Mouse (Mus musculus): ENCODE results near the gene Slc25a25. TPM values are rescaled to one million over a fixed set of nuclear protein-coding genes. Genes with fewer than 3 reads are reported as not detected.

Slc25a25 gene
- polyA plus RNA-seq (2012; rRNA removed; ENCODE audit: low replicate concordance): 28.3 and 41.7 TPM in 2 replicates

DNA sequence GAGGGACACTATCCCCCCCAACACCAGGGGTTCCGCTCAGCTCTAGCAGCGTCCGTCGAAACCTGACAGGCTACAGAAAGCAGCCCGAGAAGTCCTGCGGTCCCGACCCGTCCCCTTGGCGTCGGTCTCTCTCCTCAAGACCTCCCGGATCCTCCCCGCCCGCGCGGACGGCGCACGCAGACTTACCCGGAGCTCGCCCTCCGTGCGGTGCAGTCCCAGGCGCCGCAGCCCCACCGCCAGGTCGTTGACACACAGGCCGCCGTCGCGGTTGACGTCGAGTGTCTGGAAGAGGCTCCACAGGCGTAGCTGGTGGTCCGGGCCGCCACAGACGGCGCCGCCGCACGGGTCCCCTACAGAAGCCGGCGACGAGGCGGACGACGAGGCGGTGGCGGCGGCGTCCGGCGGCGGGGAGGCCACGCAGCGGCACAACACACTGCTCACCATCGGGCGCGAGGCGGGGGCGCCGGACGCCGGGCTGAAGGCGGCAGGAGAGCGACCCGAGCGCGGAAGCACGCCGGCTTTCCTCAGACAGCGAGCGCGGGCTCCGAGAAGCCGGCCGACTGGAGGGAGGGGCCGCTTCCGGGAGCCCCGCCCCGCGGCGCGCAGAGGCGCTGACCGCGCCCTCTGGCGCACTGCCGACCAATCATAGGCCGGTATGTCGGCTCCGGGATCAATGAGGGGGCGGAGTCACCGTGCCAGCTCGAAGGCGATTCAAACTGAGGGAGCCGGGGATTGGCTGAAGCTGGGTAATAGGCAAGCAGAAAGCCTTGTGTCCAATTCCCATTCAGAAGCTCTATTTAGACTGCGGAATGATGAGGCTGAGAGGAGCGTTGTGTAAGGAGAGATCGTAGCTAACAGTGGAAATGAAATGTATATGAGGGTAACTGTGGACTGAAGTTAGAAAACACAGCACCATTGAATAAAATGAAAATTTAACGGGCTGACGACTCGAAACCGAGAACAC is at the start of gene Slc25a25:
TSS of gene Slc25a25 (minus strand) at position 565 of the 964 bp plus-strand sequence.

DNA sequence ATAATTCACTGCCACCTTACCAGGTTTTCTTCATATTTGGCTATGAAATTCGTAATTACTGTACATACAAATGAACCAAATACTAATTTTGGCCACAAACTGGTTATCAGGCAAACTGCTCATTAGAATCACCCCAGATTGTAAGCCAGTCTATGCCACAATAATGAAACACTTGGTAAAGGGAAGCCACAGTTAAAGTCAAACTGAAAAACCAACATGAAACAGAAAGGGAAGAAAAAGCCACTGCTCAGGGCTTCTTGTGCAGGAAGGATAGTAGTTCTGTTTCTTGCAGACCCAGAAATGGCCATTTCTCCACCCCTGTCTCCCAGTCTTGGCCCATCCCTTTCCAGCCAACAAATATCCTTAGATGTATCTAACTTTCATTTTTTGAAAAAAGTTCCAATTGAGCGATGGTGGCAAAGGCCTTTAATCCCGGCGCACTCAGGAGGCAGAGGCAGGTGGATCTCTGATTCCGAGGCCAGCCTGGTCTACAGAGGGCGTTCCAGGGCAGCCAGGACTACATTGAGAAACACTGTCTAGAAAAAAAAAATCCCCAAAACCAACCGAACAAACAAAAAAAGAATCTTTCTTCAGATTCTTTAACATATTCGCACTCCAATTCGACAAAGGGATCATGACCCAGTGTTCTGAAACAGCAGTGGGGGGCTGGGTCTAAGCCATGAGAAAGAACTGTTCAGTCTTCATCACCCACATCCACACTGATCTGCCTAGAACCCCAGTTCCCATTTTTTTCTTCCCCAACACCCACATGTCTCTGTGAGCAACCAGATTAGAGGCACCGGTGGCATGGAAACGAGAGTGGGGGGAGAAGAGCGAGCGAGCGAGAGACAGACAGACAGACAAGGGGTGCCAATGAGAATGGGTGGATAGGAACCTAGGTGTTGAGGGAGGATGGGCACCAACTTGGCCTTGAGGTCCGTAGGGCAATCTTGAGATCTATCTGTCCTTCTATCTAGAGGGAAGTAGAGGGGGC is 1.2 kb downstream of the Slc25a25 start, which contains the start of gene Naif1:
TSS of gene Naif1 (plus strand) at position 697 of the 994 bp plus-strand sequence.

DNA sequence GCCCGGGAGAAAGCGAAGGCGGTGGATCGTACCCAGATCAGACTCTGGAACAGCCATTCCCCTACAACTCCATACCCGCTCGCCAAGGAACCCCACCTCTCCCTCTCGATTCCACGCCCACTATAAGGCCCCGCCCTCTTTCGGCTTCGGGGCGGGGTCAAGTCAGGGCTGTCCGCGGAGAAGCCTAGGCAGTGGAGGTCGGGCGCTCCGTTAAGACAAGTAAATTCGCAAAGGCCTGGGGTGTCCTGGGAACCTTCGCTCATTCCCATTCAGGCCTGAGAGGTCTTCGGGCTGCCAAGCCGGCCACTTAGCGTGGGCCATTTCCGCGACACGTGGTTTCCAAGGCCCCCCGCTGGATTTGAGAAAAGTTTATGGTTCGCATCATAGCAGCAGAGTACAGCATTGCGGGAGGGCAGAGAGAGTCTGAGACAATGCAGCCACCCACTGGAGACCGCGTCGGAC is 55.7 kb downstream of the Slc25a25 start, which contains the start of gene Ptges2:
TSS of gene Ptges2 (plus strand) at position 413 of the 462 bp plus-strand sequence.

DNA sequence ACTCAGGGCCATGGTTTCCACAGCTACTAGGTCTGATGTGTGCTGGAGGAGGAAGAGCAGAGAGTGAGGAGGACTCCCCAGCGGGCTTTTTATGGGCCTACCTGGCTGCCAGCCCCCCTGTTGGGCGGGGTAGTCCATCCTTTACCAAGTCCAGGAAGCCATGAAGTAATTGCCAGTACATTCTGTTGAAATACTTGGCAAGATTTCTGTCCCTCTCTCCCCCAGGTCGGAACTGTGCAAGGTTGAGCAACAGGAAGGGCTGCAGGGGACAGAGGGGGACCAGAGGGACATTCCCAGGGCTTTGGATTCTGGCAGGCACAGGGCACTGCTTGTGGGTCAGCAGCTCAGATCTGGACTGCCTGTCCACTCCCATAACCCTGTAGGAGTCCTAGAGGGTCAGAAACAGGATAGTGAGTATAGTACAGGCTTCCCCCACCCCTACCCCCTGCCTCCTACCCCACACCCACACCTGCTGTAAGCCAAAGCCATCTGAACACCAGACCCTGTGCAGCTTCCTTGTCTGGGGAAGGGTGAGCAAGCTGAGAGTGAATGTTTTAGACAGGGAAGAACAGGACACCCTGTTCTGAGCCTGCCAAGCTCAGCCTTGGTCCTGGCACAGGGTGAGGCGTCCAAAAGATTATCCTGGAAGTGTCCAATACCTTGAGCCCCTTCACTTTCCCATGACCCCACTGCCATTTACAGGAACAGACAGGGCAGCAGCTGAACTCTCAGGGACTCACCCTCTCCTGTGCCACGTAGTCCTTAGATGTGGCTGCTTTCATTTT is 63.3 kb downstream of the Slc25a25 start, which contains the start of gene Lcn2:
TSS of gene Lcn2 (minus strand) at position 547 of the 785 bp plus-strand sequence.

DNA sequence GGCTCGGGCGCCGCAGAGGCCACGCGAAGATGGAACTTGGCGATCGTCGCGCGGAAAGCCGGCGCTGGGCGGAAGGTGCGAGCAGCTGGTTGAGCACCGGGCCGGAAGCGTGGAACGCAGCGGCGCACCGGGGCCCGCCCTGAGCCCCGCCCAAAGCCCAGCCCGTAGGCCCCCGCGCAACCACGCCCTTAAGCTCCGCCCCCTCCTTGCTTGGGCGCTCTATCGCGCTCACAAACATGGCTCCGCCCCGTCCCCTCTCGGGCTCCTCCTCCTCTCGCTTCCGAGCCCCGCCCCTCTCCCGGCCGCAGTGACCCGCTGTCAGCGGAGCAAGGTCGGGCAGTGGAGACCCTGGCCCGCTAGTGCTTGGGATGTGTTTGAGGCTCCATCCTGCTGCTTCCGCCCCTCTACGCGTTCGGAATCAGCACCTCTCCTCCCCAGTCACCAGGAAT is 69.4 kb downstream of the Slc25a25 start, which contains the start of gene 1110008P14Rik:
TSS of gene 1110008P14Rik (minus strand) at position 164 of the 449 bp plus-strand sequence.

Other genes with a start within 250 kb of the Slc25a25 start
- gene Pomt1, start 214.9 kb downstream of the Slc25a25 start, polyA plus RNA-seq (2012; rRNA removed; ENCODE audit: low replicate concordance): 45.0 and 55.0 TPM in 2 replicates
- gene Uck1, start 191.3 kb downstream of the Slc25a25 start, polyA plus RNA-seq (2012; rRNA removed; ENCODE audit: low replicate concordance): 196 and 244 TPM in 2 replicates
- gene Golga2, start 164.1 kb downstream of the Slc25a25 start, polyA plus RNA-seq (2012; rRNA removed; ENCODE audit: low replicate concordance): 43.3 and 44.0 TPM in 2 replicates
- 284 and 294 TPM in 2 replicates for gene Swi5, start 163.4 kb downstream of the Slc25a25 start, polyA plus RNA-seq (2012; rRNA removed; ENCODE audit: low replicate concordance)
- 143 and 268 TPM in 2 replicates for gene Ciz1, start 99.1 kb downstream of the Slc25a25 start, polyA plus RNA-seq (2012; rRNA removed; ENCODE audit: low replicate concordance)
- 103 and 122 TPM in 2 replicates for gene Dnm1, start 98.1 kb downstream of the Slc25a25 start, polyA plus RNA-seq (2012; rRNA removed; ENCODE audit: low replicate concordance)
- 234 and 382 TPM in 2 replicates for gene 1110008P14Rik, start 69.5 kb downstream of the Slc25a25 start, polyA plus RNA-seq (2012; rRNA removed; ENCODE audit: low replicate concordance)
- 10.4 and 44.7 TPM in 2 replicates for gene Lcn2, start 63.2 kb downstream of the Slc25a25 start, polyA plus RNA-seq (2012; rRNA removed; ENCODE audit: low replicate concordance)
- 66.6 and 71.5 TPM in 2 replicates for gene Ptges2, start 55.5 kb downstream of the Slc25a25 start, polyA plus RNA-seq (2012; rRNA removed; ENCODE audit: low replicate concordance)
- 5.9 and 6.3 TPM in 2 replicates for gene Naif1, start 988 bp downstream of the Slc25a25 start, polyA plus RNA-seq (2012; rRNA removed; ENCODE audit: low replicate concordance)
- 12.0 and 27.3 TPM in 2 replicates for gene Fam102a, start 83.9 kb upstream of the Slc25a25 start, polyA plus RNA-seq (2012; rRNA removed; ENCODE audit: low replicate concordance)
- 162 and 185 TPM in 2 replicates for gene Dpm2, start 119.4 kb upstream of the Slc25a25 start, polyA plus RNA-seq (2012; rRNA removed; ENCODE audit: low replicate concordance)
- not detected in 2 replicates for gene Pip5kl1, start 123.4 kb upstream of the Slc25a25 start, polyA plus RNA-seq (2012; rRNA removed; ENCODE audit: low replicate concordance)
- not detected in 2 replicates for gene 9430097D07Rik, start 124.2 kb upstream of the Slc25a25 start, polyA plus RNA-seq (2012; rRNA removed; ENCODE audit: low replicate concordance)
- 22.6 and 43.4 TPM in 2 replicates for gene St6galnac4, start 135.7 kb upstream of the Slc25a25 start, polyA plus RNA-seq (2012; rRNA removed; ENCODE audit: low replicate concordance)
- gene St6galnac6, start 148.3 kb upstream of the Slc25a25 start, polyA plus RNA-seq (2012; rRNA removed; ENCODE audit: low replicate concordance): 50.7 and 103 TPM in 2 replicates
- gene Ak1, start 170.3 kb upstream of the Slc25a25 start, polyA plus RNA-seq (2012; rRNA removed; ENCODE audit: low replicate concordance): 30.5 and 36.0 TPM in 2 replicates
- 204 and 298 TPM in 2 replicates for gene Eng, start 195.2 kb upstream of the Slc25a25 start, polyA plus RNA-seq (2012; rRNA removed; ENCODE audit: low replicate concordance)